Comparison of ENCODE assay signal across 23 mouse cellular contexts in genomic region chr2:120033726-120034125, GRCm38 (mm10). TPM values are rescaled to one million over a fixed set of nuclear protein-coding genes. Genes with fewer than 3 reads are reported as not detected.
A peak's percentile ranks its signal among the peaks of the same experiment; 100 is the strongest.
DNase-seq lines count a peak whose midpoint lies in the region; ATAC-seq lines count a peak whose summit lies in the region.
"Had no signal": no experiment of that assay in that cellular context is flagged by ENCODE, and none has a peak within 500 bp of the region (broad histone marks: within the 10 kb centered on the region; RNA-seq: fewer than 3 reads in every experiment).

No protein-coding gene starts in this region.

- peaks cover 6% of the 10 kb centered on the region; the same call in 1 of the 2 replicates for H3K36me3 ChIP-seq in midbrain, embryonic 11.5 days (ENCODE audit: control insufficient read depth, insufficient read depth, low read length)

- H3K4me3 ChIP-seq in midbrain, embryonic 11.5 days (ENCODE audit: low read depth, low read length) = no peak overlapping the region
- H3K4me3 ChIP-seq: embryonic facial prominence, embryonic 12.5 days; heart, embryonic 10.5 days; midbrain, embryonic 10.5 days; neural tube, embryonic 15.5 days had no signal

- no peaks in the 10 kb centered on the region for H3K9me3 ChIP-seq in midbrain, embryonic 11.5 days (ENCODE audit: control insufficient read depth, low read length)
- H3K9me3 ChIP-seq: embryonic facial prominence, embryonic 12.5 days; G1E; heart, embryonic 10.5 days; midbrain, embryonic 10.5 days; neural tube, embryonic 15.5 days had no signal

- DNase-seq in kidney, postnatal 10 days = peak; percentile 37
- DNase-seq in kidney, adult 18-20 months = no peak
- peak; percentile 68 for DNase-seq in testis, postnatal 10 days (ENCODE audit: low spot score)
- DNase-seq in testis, postnatal 14 days (ENCODE audit: low spot score) = no peak
- peak; percentile 55 for DNase-seq in cerebellum, adult 9-10 months
- DNase-seq in lung, postnatal 36 days = peak; percentile 32
- DNase-seq in spleen, postnatal 14 days (ENCODE audit: low spot score in 2 of 2) = no peak
- no peak for DNase-seq in midbrain, embryonic 11.5 days (ENCODE audit: low spot score, missing footprints)
- DNase-seq: adrenal gland, adult 2 months; heart, postnatal 4 days; kidney, adult 8-10 months; kidney, postnatal 14 days had no signal

- H3K27ac ChIP-seq in midbrain, embryonic 11.5 days (ENCODE audit: low read depth, low read length) = no peak overlapping the region
- H3K27ac ChIP-seq: embryonic facial prominence, embryonic 12.5 days; heart, embryonic 10.5 days; hindbrain, embryonic 14.5 days; macrophage; midbrain, embryonic 10.5 days; neural tube, embryonic 15.5 days; stomach, postnatal 0 days had no signal

- WGBS in midbrain, embryonic 11.5 days = 95% methylated on average over 5 of the region's 5 CpGs

- no peak for ATAC-seq in midbrain, embryonic 11.5 days (ENCODE audit: low FRiP score)
- ATAC-seq: inflammation-experienced regulatory T-cells, adult 6 months; Patski had no signal

- no peak overlapping the region for H3K9ac ChIP-seq in midbrain, embryonic 11.5 days (ENCODE audit: low read length)
- H3K9ac ChIP-seq: embryonic facial prominence, embryonic 12.5 days; hindbrain, embryonic 14.5 days; neural tube, embryonic 15.5 days had no signal

- no peak overlapping the region for H3K4me2 ChIP-seq in midbrain, embryonic 11.5 days
- H3K4me2 ChIP-seq: embryonic facial prominence, embryonic 12.5 days; hindbrain, embryonic 14.5 days; neural tube, embryonic 15.5 days had no signal

- no peaks in the 10 kb centered on the region for H3K27me3 ChIP-seq in midbrain, embryonic 11.5 days (ENCODE audit: control insufficient read depth, insufficient read depth, low read length)
- H3K27me3 ChIP-seq: CH12.LX; embryonic facial prominence, embryonic 12.5 days; neural tube, embryonic 15.5 days; Patski had no signal

- no peaks in the 10 kb centered on the region for H3K4me1 ChIP-seq in midbrain, embryonic 11.5 days (ENCODE audit: control insufficient read depth, insufficient read depth, low read length)
- H3K4me1 ChIP-seq: embryonic facial prominence, embryonic 12.5 days; midbrain, embryonic 10.5 days had no signal

RNA-seq across cellular contexts. Expression of gene Pla2g4b, which starts 0.5 kb away (rescaled TPM):
- 1.5 and 2.3 TPM in 2 replicates for polyA plus RNA-seq in midbrain, embryonic 11.5 days (2014; fragmentation: Nextera tagmentation; extraction: Ambion mirVana)

RNA-seq across cellular contexts. Expression of gene Gm28042, which starts 6.4 kb away (rescaled TPM):
- polyA plus RNA-seq in midbrain, embryonic 11.5 days (2014; fragmentation: Nextera tagmentation; extraction: Ambion mirVana) = 3.6 and 3.9 TPM in 2 replicates
- polyA plus RNA-seq: macrophage had no signal

RNA-seq across cellular contexts. Expression of gene Jmjd7, which starts 6.4 kb away (rescaled TPM):
- polyA plus RNA-seq in midbrain, embryonic 11.5 days (2014; fragmentation: Nextera tagmentation; extraction: Ambion mirVana) = 18.8 and 19.1 TPM in 2 replicates

Comparison
In these comparisons a context has a peak if more than half of its experiments do, and no peak if none do; other contexts are left out.
1. DNase-seq: peak in kidney, postnatal 10 days (single experiment), testis, postnatal 10 days (single experiment), cerebellum, adult 9-10 months (single experiment) and lung, postnatal 36 days (single experiment); none in kidney, adult 18-20 months (single experiment), testis, postnatal 14 days (single experiment), spleen, postnatal 14 days (0 of 2) and midbrain, embryonic 11.5 days (single experiment).